Mouse (Mus musculus): ENCODE measurements at regions not wholly inside any gene's neighbourhood (a gene's known extent, or its start where the extent isn't known, plus 50 kb on each side); places are given as distances from the start of the nearest gene placed in this dataset.

GRCm38 (mm10) chr10:117556027-117556789, 73.1 kb upstream of the Cpm start:
- no peak for DNase-seq (ENCODE audit: low spot score)

GRCm38 (mm10) chr10:117555542-117555941, 73.8 kb upstream of the Cpm start:
- DNase-seq (ENCODE audit: low spot score), result no peak

GRCm38 (mm10) chr10:117555044-117555443, 74.3 kb upstream of the Cpm start:
- DNase-seq (ENCODE audit: low spot score), result no peak

- no peak for DNase-seq (ENCODE audit: low spot score)
Measured at GRCm38 (mm10) chr10:117554533-117554932, 74.8 kb upstream of the Cpm start.

- DNase-seq (ENCODE audit: low spot score), result no peak
Measured at GRCm38 (mm10) chr10:117553211-117554186, 75.8 kb upstream of the Cpm start.

GRCm38 (mm10) chr10:117552049-117552652, 77.1 kb upstream of the Cpm start:
- no peak for DNase-seq (ENCODE audit: low spot score)

GRCm38 (mm10) chr10:117551234-117552048, 77.9 kb upstream of the Cpm start:
- DNase-seq (ENCODE audit: low spot score), result no peak

- DNase-seq (ENCODE audit: low spot score), result no peak
Measured at GRCm38 (mm10) chr10:117549854-117550605, 79.3 kb upstream of the Cpm start.

- DNase-seq (ENCODE audit: low spot score), result no peak
Measured at GRCm38 (mm10) chr10:117549506-117549830, 79.8 kb upstream of the Cpm start.

- no peak for DNase-seq (ENCODE audit: low spot score)
Measured at GRCm38 (mm10) chr10:117548775-117549505, 80.4 kb upstream of the Cpm start.

GRCm38 (mm10) chr10:117548262-117548661, 81.0 kb upstream of the Cpm start:
- no peak for DNase-seq (ENCODE audit: low spot score)

- DNase-seq (ENCODE audit: low spot score), result no peak
Measured at GRCm38 (mm10) chr10:117547275-117547674, 82.0 kb upstream of the Cpm start.

GRCm38 (mm10) chr10:117545842-117546631, 83.3 kb upstream of the Cpm start:
- DNase-seq (ENCODE audit: low spot score), result no peak

GRCm38 (mm10) chr10:117544680-117545546, 84.4 kb upstream of the Cpm start:
- DNase-seq (ENCODE audit: low spot score), result no peak

- DNase-seq (ENCODE audit: low spot score), result no peak
Measured at GRCm38 (mm10) chr10:117543995-117544679, 85.2 kb upstream of the Cpm start.

- no peak for DNase-seq (ENCODE audit: low spot score)
Measured at GRCm38 (mm10) chr10:117543696-117543950, 85.7 kb upstream of the Cpm start.

GRCm38 (mm10) chr10:117542886-117543695, 86.2 kb upstream of the Cpm start:
- DNase-seq (ENCODE audit: low spot score), result no peak
